Mouse (Mus musculus): ENCODE data around the gene Olfr111. TPM values are rescaled to one million over a fixed set of nuclear protein-coding genes. Genes with fewer than 3 reads are reported as not detected.
"Not testable (repeated sequence)": the region's sequence is repeated elsewhere in the genome, so short reads cannot be mapped to it uniquely, and the experiment has no call there.

The Olfr111 gene
- polyA plus RNA-seq (2016; fragmentation: Nextera tagmentation; extraction: Ambion mirVana) = not detected in 2 replicates

GRCm38 (mm10) chr17:37507730-37508129 is at the start of gene Olfr111:
TSS of gene Olfr111 (plus strand) at chr17:37508030.
- no peak within 1 kb of the TSS for H3K27ac ChIP-seq
- no peaks in the 10 kb centered on the region for H3K36me3 ChIP-seq (replicated peaks)
- H3K4me3 ChIP-seq = no peak within 1 kb of the TSS
- H3K9me3 ChIP-seq = no peaks in the 10 kb centered on the region
- 93% methylated on average over 4 of the region's 4 CpGs for WGBS
- H3K27me3 ChIP-seq (ENCODE audit: poor library complexity, severe bottlenecking) = no peaks in the 10 kb centered on the region
- no peaks in the 10 kb centered on the region for H3K4me1 ChIP-seq
- no peak for DNase-seq (ENCODE audit: extremely low spot score, low spot score)

GRCm38 (mm10) chr17:37458616-37459015 is 49.2 kb upstream of the Olfr111 start, which contains the start of gene Olfr109:
TSS of gene Olfr109 (plus strand) at chr17:37458916.
- no peak for DNase-seq (ENCODE audit: extremely low spot score, low spot score)
- Histone ChIP-seq H3K27ac (no peak within 1 kb of the TSS), H3K9me3 (no peaks in the 10 kb centered on the region), H3K4me1 (no peaks in the 10 kb centered on the region), H3K27me3 (ENCODE audit: poor library complexity, severe bottlenecking) (no peaks in the 10 kb centered on the region), H3K36me3 (replicated peaks) (no peaks in the 10 kb centered on the region), H3K4me3 (no peak within 1 kb of the TSS)
- WGBS = 92% methylated on average over 1 of the region's 1 CpGs

DNA sequence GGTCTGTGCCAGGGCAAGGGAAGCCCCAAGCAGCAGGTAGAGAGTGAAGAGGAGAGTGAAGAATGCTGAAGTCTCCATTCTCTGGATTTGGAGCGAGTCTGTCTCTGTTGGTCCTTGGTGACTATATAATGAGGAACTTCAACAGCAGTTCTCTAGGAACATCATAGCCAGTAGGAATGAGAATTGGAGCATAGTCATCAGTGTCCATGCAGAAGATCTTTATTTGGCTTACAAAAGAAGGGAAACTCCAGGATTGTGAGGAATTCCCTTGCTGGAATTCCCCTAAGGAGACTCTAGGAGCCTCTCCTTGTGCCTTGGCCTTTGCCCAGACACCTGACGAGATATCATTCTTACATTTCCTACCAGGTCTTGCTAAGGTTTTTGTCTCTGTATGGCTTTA is 24.4 kb upstream of the Olfr111 start, which contains the start of gene H2-M2:
TSS of gene H2-M2 (minus strand) at position 101 of the 400 bp plus-strand sequence.
- H3K4me3 ChIP-seq = no peak within 1 kb of the TSS
- H3K27me3 ChIP-seq (ENCODE audit: poor library complexity, severe bottlenecking) = no peaks in the 10 kb centered on the region
- DNase-seq (ENCODE audit: extremely low spot score, low spot score) = no peak
- H3K4me1 ChIP-seq = no peaks in the 10 kb centered on the region
- H3K27ac ChIP-seq = no peak within 1 kb of the TSS
- H3K36me3 ChIP-seq (replicated peaks) = no peaks in the 10 kb centered on the region
- H3K9me3 ChIP-seq = peaks cover 4% of the 10 kb centered on the region; the same call in 1 of the 2 replicates
- WGBS = 82% methylated on average over 2 of the region's 2 CpGs

DNA sequence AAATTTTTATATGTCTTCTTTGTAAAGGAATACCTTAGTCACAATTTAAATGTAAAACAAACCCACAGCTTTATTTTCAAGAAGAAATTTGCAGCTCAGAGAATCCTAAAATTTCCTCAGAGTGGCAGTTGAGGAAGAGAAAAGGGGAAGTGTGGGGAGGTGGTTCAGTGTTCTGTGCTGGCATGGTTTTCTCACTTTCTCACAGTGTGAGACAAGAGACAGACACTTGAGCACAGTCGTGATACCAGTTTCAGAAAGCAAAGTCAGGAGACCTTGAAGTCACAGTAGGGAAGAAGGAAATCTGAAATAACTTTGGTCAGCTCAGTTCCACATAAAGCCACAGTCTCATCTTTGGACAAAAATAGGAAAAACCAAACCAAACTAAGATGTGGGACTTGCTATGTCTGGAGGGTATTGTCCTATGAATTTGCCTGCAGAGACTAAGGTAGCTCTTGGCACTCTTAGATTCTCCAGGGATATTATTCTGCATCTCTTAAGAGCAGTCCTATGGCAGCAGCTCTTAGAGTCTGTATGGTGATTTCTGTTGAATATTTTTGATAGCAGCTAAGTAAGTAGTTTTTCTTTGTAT is 15.8 kb upstream of the Olfr111 start, which contains the start of gene Olfr110:
TSS of gene Olfr110 (plus strand) at position 539 of the 589 bp plus-strand sequence.
- H3K36me3 ChIP-seq (replicated peaks) = no peaks in the 10 kb centered on the region
- no peak for DNase-seq (ENCODE audit: extremely low spot score, low spot score)
- WGBS = 69% methylated on average over 1 of the region's 1 CpGs
- H3K4me3 ChIP-seq = no peak within 1 kb of the TSS
- no peak within 1 kb of the TSS for H3K27ac ChIP-seq
- no peaks in the 10 kb centered on the region for H3K9me3 ChIP-seq
- H3K27me3 ChIP-seq (ENCODE audit: poor library complexity, severe bottlenecking) = no peaks in the 10 kb centered on the region
- H3K4me1 ChIP-seq = no peaks in the 10 kb centered on the region

DNA sequence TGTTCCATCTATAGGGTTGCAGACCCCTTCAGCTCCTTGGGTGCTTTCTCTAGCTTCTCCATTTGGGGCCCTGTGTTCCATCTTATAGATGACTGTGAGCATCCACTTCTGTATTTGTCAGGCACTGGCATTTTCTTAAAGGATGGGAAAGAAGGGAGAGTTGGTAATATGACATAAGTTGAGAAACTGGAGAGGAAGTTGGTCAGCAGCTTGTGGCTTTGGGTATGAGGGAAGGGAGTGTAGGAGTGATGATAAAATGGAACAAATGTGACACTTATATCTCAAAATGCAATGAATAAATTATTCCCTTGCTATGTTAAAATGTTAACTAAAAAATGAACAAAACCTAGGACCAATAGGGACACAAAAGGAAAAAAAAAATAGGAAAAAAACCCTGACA is 16.8 kb downstream of the Olfr111 start:
- not testable (repeated sequence) for H3K27ac ChIP-seq; H3K9me3 ChIP-seq; H3K36me3 ChIP-seq (replicated peaks); DNase-seq (ENCODE audit: extremely low spot score, low spot score); H3K27me3 ChIP-seq (ENCODE audit: poor library complexity, severe bottlenecking); H3K4me3 ChIP-seq; H3K4me1 ChIP-seq

DNA sequence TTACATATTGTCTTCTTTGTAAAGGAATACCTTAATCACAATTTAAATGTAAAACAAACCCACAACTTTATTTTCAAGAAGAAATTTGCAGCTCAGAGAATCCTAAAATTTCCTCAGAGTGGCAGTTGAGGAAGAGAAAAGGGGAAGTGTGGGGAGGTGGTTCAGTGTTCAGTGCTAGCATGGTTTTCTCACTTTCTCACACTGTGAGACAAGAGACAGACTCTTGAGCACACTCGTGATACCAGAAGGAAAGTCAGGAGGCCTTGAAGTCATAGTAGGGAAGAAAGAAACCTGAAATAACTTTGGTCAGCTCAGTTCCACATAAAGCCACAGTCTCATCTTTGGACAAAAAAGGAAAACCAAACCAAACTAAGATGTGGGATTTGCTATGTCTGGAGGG is 17.6 kb downstream of the Olfr111 start:
- not testable (repeated sequence) for H3K4me1 ChIP-seq; DNase-seq (ENCODE audit: extremely low spot score, low spot score); H3K36me3 ChIP-seq (replicated peaks); H3K4me3 ChIP-seq; H3K27ac ChIP-seq; H3K27me3 ChIP-seq (ENCODE audit: poor library complexity, severe bottlenecking); H3K9me3 ChIP-seq
- 81% methylated on average over 1 of the region's 1 CpGs for WGBS

DNA sequence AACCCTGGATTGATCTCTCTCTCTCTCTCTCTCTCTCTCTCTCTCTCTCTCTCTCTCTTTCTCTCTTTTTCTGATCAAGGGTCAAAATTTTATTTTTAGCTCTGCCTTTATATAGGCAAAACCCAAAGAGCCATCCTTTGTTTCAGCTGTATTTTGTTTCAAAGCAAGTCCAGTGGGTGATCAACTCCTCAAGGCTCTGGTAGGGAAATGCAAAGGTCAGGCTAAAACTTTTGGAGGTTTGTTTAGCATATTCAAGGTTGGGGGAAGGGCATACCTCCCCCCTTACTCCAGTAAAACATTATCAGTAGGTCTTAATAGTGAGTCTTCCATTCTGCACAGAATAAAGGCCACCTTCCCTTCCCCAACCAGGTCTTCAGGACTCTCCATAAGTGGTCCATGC is 27.3 kb downstream of the Olfr111 start:
- H3K27ac ChIP-seq = no peak overlapping the region
- no peaks in the 10 kb centered on the region for H3K27me3 ChIP-seq (ENCODE audit: poor library complexity, severe bottlenecking)
- no peaks in the 10 kb centered on the region for H3K36me3 ChIP-seq (replicated peaks)
- no peaks in the 10 kb centered on the region for H3K9me3 ChIP-seq
- no peaks in the 10 kb centered on the region for H3K4me1 ChIP-seq
- DNase-seq (ENCODE audit: extremely low spot score, low spot score) = no peak
- H3K4me3 ChIP-seq = no peak overlapping the region

DNA sequence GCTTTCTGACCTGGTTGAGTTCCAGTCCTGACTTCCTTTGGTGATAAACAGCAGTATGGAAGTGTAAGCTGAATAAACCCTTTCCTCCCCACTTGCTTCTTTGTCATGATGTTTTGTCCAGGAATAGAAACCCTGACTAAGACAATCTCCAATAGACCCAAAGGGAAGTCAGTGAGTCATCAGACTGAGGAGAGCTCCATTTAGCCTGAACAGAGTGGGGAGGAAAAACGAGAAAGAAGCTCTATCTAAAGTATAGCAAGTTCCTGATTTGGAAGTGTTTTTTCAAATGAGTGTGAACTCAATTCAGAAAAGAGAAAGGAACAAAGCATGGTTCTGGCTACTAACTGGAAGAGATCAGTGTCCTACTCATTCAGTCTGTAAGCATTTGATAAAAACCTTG is 30.6 kb downstream of the Olfr111 start:
- not testable (repeated sequence) for H3K4me3 ChIP-seq; H3K36me3 ChIP-seq (replicated peaks); H3K9me3 ChIP-seq; DNase-seq (ENCODE audit: extremely low spot score, low spot score); H3K4me1 ChIP-seq; H3K27ac ChIP-seq; H3K27me3 ChIP-seq (ENCODE audit: poor library complexity, severe bottlenecking)
- 53% methylated on average over 1 of the region's 1 CpGs for WGBS

DNA sequence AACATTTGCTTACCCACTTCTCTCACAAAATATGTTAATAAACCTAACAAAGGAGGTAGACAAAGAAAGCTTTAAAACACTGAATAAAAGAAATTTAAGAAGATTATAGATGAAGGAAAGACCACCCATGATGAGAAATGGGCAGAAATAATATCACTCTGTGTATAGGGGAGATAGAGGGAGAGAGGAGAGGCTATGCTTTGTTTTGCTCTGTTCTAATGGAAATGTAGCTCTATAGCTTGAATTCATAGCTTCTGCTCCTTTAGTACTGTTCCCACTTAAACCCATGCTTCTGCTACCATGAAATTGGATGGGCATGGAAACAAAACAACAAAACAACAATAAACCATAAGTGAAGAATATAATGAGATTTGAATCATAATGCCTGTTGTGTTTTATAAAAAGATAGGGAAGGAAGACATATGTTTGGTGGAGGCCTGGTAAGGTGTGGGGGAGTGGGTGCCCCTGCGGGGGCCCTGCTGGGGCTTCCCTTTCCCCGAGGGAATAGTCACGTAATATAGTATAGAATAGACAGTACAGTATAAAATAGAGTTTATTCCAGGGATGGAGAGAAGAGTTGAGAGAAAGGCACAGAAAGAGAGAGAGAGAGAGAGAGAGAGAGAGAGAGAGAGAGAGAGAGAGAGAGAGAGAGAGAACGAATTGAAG is 33.8 kb downstream of the Olfr111 start:
- Histone ChIP-seq H3K4me1 (no peaks in the 10 kb centered on the region), H3K27me3 (ENCODE audit: poor library complexity, severe bottlenecking) (no peaks in the 10 kb centered on the region), H3K4me3 (no peak overlapping the region), H3K9me3 (no peaks in the 10 kb centered on the region), H3K36me3 (replicated peaks) (no peaks in the 10 kb centered on the region), H3K27ac (no peak overlapping the region)
- DNase-seq (ENCODE audit: extremely low spot score, low spot score) = no peak
- WGBS = 60% methylated on average over 4 of the region's 4 CpGs

DNA sequence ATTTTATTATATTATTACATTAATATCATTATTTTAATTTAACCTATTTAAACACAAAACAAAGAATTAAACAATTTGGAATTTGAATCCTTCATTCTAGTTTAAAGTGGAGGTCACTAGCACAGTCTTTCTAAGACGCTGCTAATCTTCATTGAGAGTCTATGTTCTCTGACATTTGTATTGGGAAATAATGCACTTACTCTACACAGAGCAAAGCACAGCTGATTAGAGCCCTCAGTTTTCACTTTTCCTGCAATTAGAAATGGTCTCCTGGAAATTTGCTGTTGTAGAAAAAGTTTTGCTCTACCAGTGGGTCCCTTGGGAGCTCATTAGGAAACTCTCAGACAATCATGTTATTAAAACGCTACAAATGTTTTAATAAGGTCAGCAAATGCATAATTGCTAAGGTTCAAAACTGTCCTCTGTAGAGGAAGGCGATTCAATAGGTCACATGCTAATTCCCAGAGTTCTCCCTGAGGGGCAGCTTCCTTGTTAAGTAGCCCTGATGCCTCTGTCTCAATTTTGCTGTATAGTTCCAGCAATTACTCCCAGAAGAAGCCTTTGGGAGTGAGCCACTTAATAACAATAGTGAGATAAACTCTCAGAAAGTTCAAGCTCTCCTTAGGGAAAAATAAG is 36.1 kb downstream of the Olfr111 start:
- Histone ChIP-seq H3K36me3 (replicated peaks) (no peaks in the 10 kb centered on the region), H3K4me1 (no peaks in the 10 kb centered on the region), H3K4me3 (no peak overlapping the region), H3K27me3 (ENCODE audit: poor library complexity, severe bottlenecking) (no peaks in the 10 kb centered on the region), H3K9me3 (no peaks in the 10 kb centered on the region), H3K27ac (no peak overlapping the region)
- 69% methylated on average over 3 of the region's 3 CpGs for WGBS
- DNase-seq (ENCODE audit: extremely low spot score, low spot score) = no peak

- Histone ChIP-seq H3K9me3 (0 out of 2 replicates have a peak, but pooled peaks cover 4% of the 10 kb centered on the region), H3K4me3 (no peak overlapping the region), H3K27ac (no peak overlapping the region), H3K4me1 (no peaks in the 10 kb centered on the region), H3K36me3 (replicated peaks) (no peaks in the 10 kb centered on the region), H3K27me3 (ENCODE audit: poor library complexity, severe bottlenecking) (no peaks in the 10 kb centered on the region)
- 80% methylated on average over 1 of the region's 1 CpGs for WGBS
- no peak for DNase-seq (ENCODE audit: extremely low spot score, low spot score)
Observed at GRCm38 (mm10) chr17:37558913-37559615, 51.2 kb downstream of the Olfr111 start.

DNA sequence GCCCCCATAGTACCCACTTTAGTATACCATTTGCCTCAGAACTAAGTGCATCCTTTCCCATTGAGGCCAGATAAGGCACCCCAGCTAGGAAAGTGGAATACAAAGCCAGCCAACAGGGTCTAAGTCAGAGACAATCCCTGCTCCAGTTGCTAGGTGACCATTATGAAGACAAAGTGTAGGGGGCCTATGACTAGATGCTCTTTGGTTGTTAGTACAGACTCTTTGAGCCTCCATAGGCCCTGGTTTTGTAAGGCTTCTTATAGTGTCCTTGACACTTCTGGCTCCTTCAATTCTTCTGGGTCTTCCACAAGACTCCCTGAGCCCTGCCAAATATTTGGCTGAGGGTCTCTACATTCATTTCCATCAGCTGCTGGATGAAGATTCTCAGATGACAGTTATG is 61.5 kb downstream of the Olfr111 start, which contains the start of gene Olfr112:
TSS of gene Olfr112 (minus strand) at position 101 of the 400 bp plus-strand sequence.
- DNase-seq (ENCODE audit: extremely low spot score, low spot score) = no peak
- Histone ChIP-seq H3K4me3 (no peak within 1 kb of the TSS), H3K9me3 (no peaks in the 10 kb centered on the region), H3K4me1 (no peaks in the 10 kb centered on the region), H3K27ac (no peak within 1 kb of the TSS), H3K36me3 (replicated peaks) (no peaks in the 10 kb centered on the region), H3K27me3 (ENCODE audit: poor library complexity, severe bottlenecking) (no peaks in the 10 kb centered on the region)

- no peaks in the 10 kb centered on the region for H3K27me3 ChIP-seq (ENCODE audit: poor library complexity, severe bottlenecking)
- H3K4me3 ChIP-seq = no peak within 1 kb of the TSS
- no peaks in the 10 kb centered on the region for H3K36me3 ChIP-seq (replicated peaks)
- H3K9me3 ChIP-seq = no peaks in the 10 kb centered on the region
- H3K27ac ChIP-seq = no peak within 1 kb of the TSS
- DNase-seq (ENCODE audit: extremely low spot score, low spot score) = no peak
- H3K4me1 ChIP-seq = no peaks in the 10 kb centered on the region
Observed at GRCm38 (mm10) chr17:37577563-37577962, 69.7 kb downstream of the Olfr111 start, which contains the start of gene Olfr113. TSS of gene Olfr113 (minus strand) at chr17:37577663.

Data from forebrain, embryonic 10.5 days (tissue).